Comparison of ENCODE assay signal across 9 mouse cellular contexts in the genomic region with DNA sequence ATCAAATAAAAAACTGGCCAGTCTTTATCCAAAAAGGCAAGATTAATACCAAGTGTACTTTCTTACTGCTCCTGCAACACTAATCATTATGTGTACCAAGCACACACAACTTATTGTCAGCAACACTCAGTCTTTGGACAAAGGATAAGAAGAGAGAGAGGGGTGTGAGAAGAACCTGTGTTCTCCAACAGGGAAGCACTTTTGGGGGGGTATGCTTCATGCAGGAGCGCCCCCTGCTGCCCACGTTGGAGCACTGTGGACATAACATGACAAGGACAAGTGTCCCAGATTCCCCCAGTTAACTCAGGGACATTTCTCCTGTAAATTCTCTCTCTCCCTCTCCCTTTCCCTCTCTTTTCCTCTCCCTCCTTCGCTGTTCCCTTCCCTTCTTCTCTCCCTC. TPM values are rescaled to one million over a fixed set of nuclear protein-coding genes. Genes with fewer than 3 reads are reported as not detected.
DNase-seq lines count a peak whose midpoint lies in the region.
"Had no signal": no experiment of that assay in that cellular context is flagged by ENCODE, and none has a peak within 500 bp of the region (broad histone marks: within the 10 kb centered on the region; RNA-seq: fewer than 3 reads in every experiment).

No protein-coding gene starts in this region.

- H3K9me3 ChIP-seq in limb, embryonic 10.5 days (replicated peaks), result no peaks in the 10 kb centered on the region

- H3K36me3 ChIP-seq in limb, embryonic 10.5 days, result no peaks in the 10 kb centered on the region

- 5% methylated on average over 3 of the region's 3 CpGs for WGBS in limb, embryonic 10.5 days

- peaks cover 9% of the 10 kb centered on the region for H3K4me1 ChIP-seq in limb, embryonic 10.5 days

- peak; percentile 5 to 46 for DNase-seq in kidney, postnatal 36 days
- no peak for DNase-seq in kidney, adult 11 months
- DNase-seq in Muller cell, postnatal 12 days (ENCODE audit: inconsistent ontology term), result peak; percentile 32
- peak; percentile 72 for DNase-seq in cerebellum, adult 11-12 months
- DNase-seq in frontal cortex, postnatal 36 days (ENCODE audit: low spot score in 2 of 2), result peak; percentile 55 to 62
- DNase-seq in limb, embryonic 10.5 days (ENCODE audit: low spot score), result peak; percentile 62
- peak; percentile 78 for DNase-seq in right cerebral cortex, postnatal 4 days
- DNase-seq in gastrocnemius, adult 18-20 months (ENCODE audit: low spot score), result no peak

- H3K27me3 ChIP-seq in limb, embryonic 10.5 days (ENCODE audit: low read depth, poor library complexity, severe bottlenecking), result peaks cover 31% of the 10 kb centered on the region

- H3K4me3 ChIP-seq in limb, embryonic 10.5 days, result no peak overlapping the region
- H3K4me3 ChIP-seq: erythroblast, embryonic 14.5 days had no signal

- no peak overlapping the region for H3K27ac ChIP-seq in limb, embryonic 10.5 days

RNA-seq across cellular contexts. Expression of a gene that starts 3.7 kb away (rescaled TPM):
- polyA plus RNA-seq in limb, embryonic 10.5 days (2016; fragmentation: Nextera tagmentation; extraction: Ambion mirVana), result 0.31 and 0.45 TPM in 2 replicates
- total RNA-seq in gastrocnemius, adult 18-20 months (2021), result under 1 TPM; 0.43 to 0.57 TPM
- polyA plus RNA-seq: erythroblast, embryonic 14.5 days had no signal

Comparison
In these comparisons a context has a peak if more than half of its experiments do, and no peak if none do; other contexts are left out.
1. DNase-seq: peak in kidney, postnatal 36 days (2 of 2), Muller cell, postnatal 12 days (single experiment), cerebellum, adult 11-12 months (single experiment), frontal cortex, postnatal 36 days (2 of 2), limb, embryonic 10.5 days (single experiment) and right cerebral cortex, postnatal 4 days (single experiment); none in kidney, adult 11 months (single experiment) and gastrocnemius, adult 18-20 months (single experiment).